Mouse (Mus musculus) small intestine, adult 2 months (tissue): ENCODE results near the gene Dennd2a.

Source experiments
- CTCF ChIP-seq: fragments of 200-500 bp; IDR thresholded peaks from 2 replicates; pipeline ENCODE4 v1.5.1; 2012; ENCODE audit warnings: low read depth, mild to moderate bottlenecking, control low read depth, inconsistent platforms, low read length, moderate library complexity, mixed read lengths; ENCODE audit not compliant: insufficient replicate concordance, insufficient read length; ENCODE audit errors: extremely low read depth
- POLR2A ChIP-seq: fragments of 200-500 bp; IDR thresholded peaks from 2 replicates; pipeline ENCODE4 v1.6.1; 2012; ENCODE audit warnings: low read depth, mild to moderate bottlenecking, control low read depth, inconsistent platforms, low read length, moderate library complexity

GRCm38 (mm10) chr6:39538227-39538626 lies 19.4 kb downstream of the Dennd2a start:
- TF ChIP-seq POLR2A (no peak), CTCF (no peak)
